Mouse (Mus musculus) adrenal gland, adult (tissue): ENCODE data around the gene Camk2g.

Experiments used
- DNase-seq, 2 experiments: peaks; one replicate each; pipeline ENCODE4 v3.0.0; 2022 to 2023; ENCODE audit warnings: low spot score in 1 of 2; ENCODE audit not compliant: inconsistent age in 2 of 2

The Camk2g gene

DNA sequence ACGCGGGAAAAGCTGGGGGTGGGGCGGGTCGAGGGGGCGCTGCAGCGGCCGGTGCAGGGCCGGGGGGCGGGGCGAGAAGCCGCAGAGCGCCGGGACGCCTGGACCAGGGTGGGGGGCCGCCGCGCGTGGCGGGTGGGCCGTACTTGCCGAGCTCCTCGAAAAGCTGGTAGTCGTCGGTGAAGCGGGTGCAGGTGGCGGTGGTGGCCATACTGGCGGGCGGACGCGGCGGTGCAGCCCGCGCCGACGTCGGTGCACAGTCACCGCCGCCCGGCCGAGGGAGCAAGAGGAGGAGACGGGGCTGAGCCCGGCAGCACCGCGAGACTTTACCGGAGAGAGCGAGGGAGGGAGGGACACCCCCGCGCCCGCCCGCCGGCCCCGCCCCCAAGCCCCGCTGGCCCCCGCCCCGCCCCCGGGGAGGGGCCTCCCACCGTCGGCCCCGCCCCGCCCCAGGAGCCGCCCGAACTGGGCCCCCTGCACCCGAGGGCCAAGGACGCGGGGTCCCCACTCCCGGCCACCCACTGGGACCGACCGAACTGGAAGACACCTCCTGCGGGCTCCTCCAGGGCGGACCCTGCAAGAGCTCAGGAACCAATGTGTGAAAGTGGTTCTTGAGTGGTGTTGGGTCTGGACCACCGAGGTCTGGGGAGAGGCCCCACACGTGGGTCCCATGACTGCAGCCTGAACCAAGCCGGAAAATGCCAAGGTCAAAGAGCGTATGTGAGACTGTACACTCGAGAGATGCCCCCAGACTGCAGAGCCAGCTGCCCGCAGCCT is at the start of gene Camk2g:
TSS of gene Camk2g (minus strand) at position 331 of the 774 bp plus-strand sequence.
- DNase-seq: peak; percentile 90 to 95

DNA sequence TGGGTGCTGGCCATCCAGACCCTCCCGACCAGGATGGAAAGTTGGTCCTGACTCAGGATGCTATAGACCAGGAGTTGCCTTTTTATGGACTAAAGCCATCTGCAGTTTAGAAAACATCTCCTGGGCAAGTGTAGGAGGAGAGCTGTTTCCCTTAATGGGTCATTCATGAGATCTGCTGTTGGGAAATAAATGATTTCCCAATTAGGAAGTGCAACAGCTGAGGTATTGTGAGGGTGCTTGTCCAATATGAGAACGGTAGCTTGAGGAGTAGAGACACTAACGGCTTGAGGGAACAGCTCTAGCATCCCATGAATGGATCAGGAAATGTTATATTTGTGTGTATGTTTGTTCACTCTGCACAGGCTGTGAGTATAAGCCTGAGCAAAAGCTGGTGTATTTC is 48.7 kb upstream of the Camk2g start:
- DNase-seq: peak in 1 of 2 experiments; percentile 40

DNA sequence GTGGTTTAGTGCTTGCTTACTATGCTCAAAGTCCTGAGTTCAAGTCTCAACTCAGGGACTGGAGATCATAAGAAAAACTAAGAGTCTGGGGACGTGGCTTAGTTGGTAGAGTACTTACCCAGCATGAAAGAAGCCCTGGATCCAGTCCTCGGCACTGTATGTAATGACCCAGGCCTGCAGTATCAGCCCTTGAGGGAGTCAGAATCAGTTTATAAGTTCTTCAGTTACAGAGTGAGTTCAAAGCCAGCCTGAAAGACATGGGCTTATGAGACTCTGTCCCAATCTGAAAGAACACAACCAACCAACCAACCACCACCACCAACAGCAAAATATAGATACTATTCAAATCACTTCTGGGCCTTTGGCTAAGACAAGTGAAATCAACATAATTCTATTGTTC is 47.6 kb upstream of the Camk2g start:
- no peak for DNase-seq

DNA sequence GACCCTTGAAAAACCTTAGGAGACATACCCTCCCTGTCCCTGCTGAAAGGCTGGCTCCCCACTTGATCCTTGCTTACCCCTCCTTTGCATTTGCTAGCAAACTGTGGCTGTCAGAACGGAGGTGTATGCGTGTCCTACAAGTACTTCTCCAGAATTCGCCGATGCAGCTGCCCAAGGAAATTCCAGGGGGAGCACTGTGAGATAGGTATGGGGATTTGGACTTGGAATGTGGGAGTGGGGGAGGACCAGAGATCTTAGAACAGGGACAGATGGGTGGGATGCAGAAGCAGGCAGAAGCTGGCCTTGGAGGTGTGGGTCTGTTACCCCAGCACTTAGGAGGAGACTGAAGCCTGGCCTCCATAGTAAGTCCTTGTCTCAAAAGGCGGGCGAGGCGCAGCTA is 43.8 kb upstream of the Camk2g start:
- peak in 1 of 2 experiments; percentile 33 for DNase-seq

DNA sequence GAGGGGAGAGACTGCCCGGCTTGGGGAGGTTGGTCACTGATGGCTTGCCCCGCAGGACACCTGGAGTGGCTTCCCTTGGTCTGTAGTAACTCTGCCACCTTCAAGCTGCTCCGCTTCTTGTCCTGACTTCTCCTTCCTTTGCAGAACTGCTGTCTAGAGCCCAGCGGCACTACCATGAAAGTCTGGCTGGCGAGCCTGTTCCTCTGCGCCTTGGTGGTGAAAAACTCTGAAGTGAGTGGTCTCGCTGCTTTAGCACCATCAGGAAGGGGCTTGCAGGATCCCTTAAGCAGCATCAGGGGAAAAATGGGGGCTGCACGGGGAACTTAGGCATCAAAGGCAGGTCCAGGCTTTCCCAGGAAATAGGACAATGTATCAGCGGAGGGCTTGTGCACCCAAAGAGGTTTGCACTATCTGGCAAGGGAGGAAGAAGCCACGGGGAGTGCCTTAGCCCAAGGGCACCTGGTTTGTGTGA is 43.1 kb upstream of the Camk2g start:
- DNase-seq: no peak

DNA sequence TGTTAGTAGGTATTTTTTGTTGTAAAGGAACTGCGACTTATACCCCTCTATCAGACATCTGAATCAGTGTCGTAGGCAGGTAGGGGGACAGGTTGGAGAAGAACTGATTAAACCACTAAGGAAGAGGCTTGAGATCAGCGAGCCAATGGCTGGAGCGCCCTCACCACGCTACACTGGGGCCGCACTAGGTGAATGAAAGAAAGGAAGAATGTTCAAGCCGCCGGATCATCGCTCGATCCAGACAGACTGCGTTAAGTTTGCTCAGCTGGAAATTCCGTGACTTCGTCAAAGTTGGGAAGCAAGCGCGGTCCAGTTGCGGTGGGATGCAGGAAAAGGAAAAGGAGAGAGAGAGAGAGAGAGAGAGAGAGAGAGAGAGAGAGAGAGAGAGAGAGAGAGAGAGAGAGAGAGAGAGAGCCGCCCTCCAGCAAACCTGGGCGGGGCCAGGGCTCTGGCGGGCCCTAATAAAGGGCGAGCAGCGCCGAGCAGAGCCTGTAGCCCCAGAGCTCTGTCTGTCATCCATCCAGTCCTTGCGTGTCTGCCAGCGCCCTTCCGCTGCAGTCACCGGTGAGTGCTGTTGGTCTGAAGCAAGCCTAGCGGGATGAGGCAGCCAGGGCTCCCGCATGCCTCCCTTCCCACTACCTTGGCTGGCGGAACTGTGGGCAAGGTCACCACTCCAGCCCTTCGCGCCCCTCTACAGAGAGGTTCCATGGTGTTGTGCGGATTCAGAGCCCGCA is 42.5 kb upstream of the Camk2g start, which contains the start of gene Plau:
TSS of gene Plau (plus strand) at position 490 of the 734 bp plus-strand sequence.
- DNase-seq: peak; percentile 81 to 90

DNA sequence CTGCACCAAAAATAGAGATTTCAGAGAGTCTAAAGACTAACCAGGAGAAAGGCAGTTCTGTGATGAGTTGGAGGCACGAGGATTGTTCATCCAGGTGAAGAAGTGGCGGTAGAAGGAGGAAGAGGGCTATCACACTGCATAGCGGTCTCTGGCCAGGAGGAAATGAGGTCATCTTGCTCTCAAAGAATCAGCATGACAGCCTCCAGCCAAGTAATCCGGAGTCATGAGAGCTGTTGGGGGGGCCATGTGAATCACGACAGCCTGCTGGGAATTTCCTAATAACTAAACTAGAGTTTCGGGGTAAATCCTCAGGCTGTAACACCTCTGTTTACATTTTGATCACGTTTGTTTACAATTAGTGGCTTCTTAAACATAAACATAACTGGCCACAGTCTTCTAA is 40.2 kb upstream of the Camk2g start:
- DNase-seq: peak in 1 of 2 experiments; percentile 38

DNA sequence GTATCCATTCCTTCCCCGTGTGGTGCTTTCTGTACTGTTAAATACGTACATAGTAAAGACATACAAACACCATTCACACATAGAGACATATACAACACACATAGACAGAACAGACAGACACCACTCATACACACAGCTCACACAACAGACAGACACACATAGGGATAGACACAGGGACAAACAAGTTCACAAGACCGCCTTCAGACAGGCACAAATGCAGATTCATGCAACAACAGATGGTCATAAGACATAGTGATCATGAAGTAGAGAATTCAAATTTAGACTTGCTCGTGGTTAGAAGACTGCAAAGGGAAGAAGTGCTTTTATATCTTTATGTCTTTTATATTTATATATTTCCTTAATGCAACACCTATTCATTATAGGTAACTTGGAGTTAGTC is 39.6 kb upstream of the Camk2g start:
- no peak for DNase-seq

DNA sequence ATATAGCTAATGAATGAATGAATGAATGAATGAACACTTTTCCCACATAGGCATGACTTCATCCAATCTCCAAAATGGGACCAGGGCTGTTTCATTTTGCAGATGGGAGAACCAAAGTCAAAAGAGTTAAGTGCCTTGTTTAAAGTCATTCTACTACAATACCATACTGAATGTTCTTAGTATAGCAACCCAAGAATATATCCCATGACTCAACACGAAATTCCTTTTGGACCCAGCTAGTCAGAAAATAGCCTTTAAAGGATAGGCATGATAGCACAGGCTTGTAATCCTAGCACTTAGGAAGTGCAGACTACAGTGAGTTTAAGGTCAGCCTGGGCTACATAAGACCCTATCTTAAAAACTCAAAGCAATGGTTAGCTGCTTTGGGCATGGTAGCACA is 38.0 kb upstream of the Camk2g start:
- DNase-seq: no peak

DNA sequence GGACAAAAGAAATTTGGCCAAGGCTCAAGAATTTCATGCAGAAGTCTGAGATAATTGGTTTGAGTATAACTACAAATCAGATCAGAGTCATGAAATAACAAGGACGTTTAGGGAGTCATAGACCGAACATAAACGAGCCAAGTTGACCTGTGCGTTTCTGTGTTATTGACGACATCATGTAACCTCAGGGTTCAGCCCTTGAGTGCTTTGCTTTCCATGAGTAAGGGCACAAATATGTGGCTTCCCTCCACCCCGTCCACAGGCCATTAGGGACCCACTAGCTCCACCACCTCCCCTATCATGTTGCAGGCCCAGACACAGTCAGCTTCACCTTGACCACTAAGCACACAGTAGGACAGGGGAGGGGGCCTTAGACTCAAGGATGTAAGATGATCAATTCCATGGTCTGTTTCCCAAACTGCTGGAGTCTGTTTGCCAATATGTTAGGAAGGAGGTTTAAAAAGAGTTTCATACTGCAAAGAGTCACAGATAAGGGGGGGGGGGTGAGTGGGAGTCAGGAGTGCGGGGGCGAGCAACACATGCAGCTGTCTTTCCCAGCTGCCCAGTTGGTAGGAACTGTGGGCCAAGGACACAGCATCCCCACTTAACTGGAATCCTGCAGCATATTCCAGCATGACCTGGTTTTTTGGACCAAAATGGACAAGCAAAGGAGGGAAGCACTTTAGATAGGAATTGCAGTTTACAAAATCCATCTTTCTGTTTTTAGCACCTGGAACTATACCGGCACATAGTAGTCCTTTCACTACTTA is 37.4 kb upstream of the Camk2g start:
- peak; percentile 39 to 81 for DNase-seq

DNA sequence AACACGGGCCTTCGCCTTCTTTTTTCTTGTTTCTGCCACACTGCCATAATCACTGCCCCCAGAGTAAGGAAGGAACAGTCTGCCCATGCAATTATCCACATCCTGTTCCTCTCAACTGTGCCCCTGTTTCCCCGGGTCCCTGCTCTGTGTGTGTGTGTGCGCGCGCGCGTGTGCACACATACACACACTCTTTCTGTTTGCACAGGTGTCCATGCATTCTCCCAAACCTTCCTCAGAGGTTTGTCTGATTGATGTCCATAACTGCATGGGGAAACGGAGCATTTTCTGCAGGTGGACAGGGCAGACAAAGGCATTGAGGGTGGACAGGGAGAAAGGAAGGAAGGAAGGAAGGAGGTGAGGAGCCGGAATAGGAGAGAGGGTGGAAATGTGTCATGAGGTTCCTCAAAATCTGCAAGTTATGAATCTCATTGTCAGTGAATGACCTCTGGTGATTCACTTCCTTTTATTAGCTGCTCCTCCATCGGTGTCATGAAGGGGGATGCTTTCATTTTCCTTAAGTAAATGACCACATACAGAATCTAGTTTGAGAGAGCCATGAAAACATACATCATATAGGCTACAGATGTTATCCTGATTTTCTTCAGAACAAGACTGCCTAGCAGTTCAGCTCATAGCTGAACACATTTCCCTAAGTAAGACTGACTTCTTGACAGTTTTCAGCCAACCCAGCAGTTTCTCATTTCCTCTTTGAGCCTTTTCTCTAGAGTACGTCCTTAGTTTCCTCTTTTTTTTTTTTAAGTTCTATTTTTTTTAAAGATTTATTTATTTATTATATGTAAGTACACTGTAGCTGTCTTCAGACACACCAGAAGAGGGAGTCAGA is 35.9 kb upstream of the Camk2g start:
- DNase-seq: no peak

DNA sequence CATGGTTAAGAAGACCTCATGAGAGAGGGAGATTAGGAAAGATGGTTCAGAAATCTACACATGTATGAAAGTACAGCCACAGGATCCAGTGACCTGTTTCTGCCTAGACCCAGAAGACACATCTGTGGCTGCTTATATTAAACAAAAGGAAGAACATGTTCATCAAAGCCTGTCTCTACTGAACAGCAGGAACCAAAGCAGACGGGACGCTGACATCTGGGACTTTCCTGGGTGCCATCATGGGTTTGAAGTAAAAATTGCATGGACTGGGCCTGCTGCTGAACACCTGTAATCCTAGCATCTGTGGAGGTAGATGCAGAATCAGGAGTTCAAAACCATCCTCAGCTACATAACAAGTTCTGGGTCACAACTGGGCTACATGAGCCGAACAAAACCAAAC is 34.6 kb upstream of the Camk2g start:
- no peak for DNase-seq

DNA sequence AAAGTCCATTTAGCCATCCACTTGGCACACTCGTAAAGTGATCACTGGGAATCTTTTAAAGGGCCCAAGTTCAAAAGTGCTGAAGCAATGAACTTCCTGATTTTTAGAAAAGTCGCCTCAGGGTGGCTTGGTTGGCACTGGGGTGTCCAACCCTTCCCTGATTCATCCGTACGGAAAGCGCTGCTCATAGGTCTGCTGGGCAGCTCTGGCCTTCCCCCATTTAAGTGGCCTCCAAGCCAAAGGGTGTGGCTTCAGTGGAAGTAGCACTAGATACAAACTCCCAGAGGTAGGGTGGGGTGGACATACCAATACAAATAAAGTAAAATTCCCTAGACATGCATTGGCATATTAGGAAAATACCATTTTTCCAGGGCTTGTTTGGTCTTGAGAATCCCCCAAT is 33.6 kb upstream of the Camk2g start:
- DNase-seq: no peak

DNA sequence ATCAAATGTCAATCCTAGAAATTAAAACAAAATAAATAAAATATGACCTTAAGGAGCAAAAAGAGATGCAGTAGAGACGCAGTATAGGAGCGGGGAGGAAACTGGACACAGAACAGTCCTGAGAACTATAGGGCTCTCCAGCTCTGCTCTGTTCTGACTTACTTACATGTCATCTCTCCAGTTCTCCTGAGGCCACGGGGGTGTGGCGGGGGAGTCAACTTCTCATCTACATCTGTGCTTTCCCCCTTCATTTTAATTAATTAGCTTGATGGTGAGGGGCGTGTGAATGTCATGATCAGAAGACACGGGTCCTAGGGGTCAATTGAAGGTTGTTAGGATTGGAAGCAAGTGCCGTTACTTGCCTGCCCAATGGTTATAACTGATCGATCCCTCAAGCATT is 33.2 kb upstream of the Camk2g start:
- DNase-seq: no peak

DNA sequence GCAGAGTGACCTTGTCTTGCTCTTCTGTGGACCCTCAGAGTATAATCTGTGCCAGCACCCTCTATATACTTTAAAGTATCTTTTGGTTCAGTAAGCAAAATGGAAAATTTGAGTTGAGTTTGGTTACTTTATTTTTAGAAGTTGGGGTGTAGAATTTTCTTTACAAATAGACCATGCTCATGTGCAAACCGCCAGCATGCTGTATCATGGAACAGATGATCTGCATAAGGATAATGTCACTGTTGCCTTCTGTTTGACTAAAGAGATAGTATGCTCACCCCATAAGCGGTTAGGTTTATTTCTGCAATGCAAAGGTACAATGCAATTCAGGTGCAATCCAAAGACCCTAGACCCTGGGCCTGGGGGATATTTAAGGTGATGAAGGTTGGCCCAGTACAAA is 31.6 kb upstream of the Camk2g start:
- no peak for DNase-seq

DNA sequence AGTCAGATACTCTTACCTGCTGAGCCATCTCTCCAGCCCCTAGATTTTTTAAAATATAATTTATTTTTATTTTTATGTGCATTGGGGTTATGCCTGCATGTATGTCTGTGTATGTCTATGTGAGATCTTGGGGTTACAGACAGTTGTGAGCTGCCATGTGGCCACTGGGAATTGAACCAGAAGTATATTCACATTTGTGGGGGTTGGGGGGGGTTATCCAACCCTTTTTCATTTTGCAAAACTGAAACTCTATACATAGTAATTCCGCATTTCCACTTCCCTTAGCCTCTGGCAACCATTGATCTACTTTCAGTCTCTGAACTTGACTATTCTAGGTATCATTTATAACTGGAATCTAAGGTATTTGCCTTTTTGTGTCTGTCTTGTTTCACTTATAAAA is 30.6 kb upstream of the Camk2g start:
- DNase-seq: no peak

DNA sequence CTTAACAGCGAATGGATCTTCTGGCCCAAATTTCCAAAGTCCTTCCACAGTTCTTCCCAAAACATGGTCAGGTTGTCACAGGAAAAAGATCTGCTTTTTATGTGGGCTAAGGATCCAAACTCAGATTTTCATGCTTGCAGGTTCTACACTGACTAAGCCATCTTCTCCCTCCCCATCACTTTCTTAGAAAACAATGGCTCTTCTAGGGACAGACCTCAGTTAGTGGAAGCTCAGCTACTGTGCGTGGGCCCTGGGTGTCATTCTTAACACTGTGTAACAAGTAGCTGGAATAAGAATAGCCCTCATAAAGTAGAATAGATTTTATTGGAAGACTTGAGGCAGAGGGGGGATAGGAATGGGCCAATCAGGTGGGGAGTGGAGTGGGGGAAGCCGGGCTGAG is 21.6 kb upstream of the Camk2g start:
- DNase-seq: no peak

DNA sequence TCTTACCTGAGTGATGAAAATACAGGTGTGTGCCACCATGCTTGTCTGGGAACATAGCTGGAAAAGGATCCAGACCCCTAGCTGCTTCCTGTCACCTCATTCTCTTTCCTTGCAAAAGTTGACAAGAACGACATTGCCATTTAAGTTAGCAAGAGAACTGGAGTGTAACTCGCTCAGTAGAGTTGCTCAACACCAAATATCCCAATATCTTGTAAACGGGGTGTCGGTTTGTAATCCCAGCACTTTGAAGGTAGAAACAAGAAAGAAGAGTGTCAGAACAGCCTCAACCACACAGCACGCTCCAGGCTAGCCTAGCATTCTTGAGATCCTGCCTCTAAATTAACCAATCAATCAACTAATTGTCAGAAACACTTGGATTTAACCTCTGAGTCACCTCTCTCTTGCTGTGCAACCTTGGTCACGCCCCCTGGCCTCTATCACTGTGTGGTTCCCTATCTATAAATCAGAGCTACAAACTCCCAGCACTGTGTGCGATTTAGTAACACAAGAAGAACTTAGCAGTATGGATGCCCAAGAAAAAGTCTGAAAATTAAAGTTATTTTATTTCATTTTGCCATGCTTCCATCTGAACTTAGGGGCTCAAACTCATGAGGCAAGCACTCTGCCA is 18.0 kb upstream of the Camk2g start:
- DNase-seq: peak; percentile 46 to 82

DNA sequence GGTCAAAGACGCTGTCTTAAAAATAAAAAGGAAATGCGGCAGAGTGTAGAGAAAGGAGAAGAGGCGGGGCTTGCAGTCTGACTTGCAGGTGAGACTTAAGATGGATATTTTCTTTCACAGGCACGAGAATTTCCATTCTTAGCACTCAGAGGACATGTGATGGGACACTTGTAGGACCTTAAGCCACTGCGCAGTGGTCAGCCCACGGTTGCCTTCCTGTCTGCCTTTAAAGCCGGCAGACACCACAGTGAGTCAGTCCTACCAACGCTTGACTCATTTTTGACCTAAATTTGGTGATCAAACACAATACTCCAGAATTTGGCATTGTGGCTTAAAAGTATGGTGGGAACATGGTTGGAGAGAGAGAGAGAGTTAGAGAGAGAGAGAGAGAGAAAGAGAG is 17.3 kb upstream of the Camk2g start:
- no peak for DNase-seq

DNA sequence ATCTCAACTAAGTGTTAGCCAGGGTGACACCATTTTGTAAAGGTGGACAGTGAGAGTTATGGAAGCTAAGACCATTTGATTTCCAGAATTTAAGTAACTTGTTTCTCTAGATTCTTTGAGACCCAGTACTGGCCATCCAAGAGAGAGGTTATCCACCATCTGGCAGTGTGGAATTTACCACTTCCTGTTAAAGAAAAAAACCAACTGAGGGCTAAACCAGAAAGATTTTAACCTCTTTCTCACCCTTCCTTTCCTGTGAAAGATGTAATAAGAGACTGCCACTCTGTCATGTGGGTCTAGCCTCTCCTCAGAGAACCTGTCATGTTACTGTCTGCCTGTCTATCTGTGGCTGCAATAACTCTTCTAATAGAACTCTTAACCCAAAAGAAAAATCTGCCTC is 15.9 kb upstream of the Camk2g start:
- no peak for DNase-seq
